Mouse (Mus musculus): Measurements from ENCODE around the gene Fcgr3. TPM values are rescaled to one million over a fixed set of nuclear protein-coding genes. Genes with fewer than 3 reads are reported as not detected.
"Not testable (repeated sequence)": the region's sequence is repeated elsewhere in the genome, so short reads cannot be mapped to it uniquely, and the experiment has no call there.

Gene Fcgr3
- polyA plus RNA-seq, 1 experiment from 2014 or later = 8.3 TPM

GRCm38 (mm10) chr1:171090761-171091160 is 26.0 kb upstream of the Fcgr3 start:
- H3K9ac ChIP-seq (ENCODE audit: low read length) = no peak overlapping the region
- no peak for DNase-seq (ENCODE audit: low spot score)
- no peaks in the 10 kb centered on the region for H3K9me3 ChIP-seq (replicated peaks; ENCODE audit: control insufficient read depth, low read length)
- 76% methylated on average over 2 of the region's 2 CpGs for WGBS
- H3K4me2 ChIP-seq (ENCODE audit: low read length) = no peak overlapping the region
- H3K4me1 ChIP-seq (ENCODE audit: control insufficient read depth, insufficient read depth, low read length) = no peaks in the 10 kb centered on the region
- H3K36me3 ChIP-seq (ENCODE audit: control insufficient read depth, insufficient read depth, low read length) = no peaks in the 10 kb centered on the region
- no peak overlapping the region for H3K4me3 ChIP-seq (ENCODE audit: low read depth, low read length)
- no peak for ATAC-seq
- H3K27me3 ChIP-seq (replicated peaks; ENCODE audit: control insufficient read depth, insufficient read depth, low read length) = no peaks in the 10 kb centered on the region
- H3K27ac ChIP-seq (ENCODE audit: low read depth, low read length) = no peak overlapping the region

GRCm38 (mm10) chr1:171089891-171090290 is 25.2 kb upstream of the Fcgr3 start:
- H3K4me3 ChIP-seq (ENCODE audit: low read depth, low read length) = no peak overlapping the region
- no peaks in the 10 kb centered on the region for H3K9me3 ChIP-seq (replicated peaks; ENCODE audit: control insufficient read depth, low read length)
- no peaks in the 10 kb centered on the region for H3K36me3 ChIP-seq (ENCODE audit: control insufficient read depth, insufficient read depth, low read length)
- H3K27me3 ChIP-seq (replicated peaks; ENCODE audit: control insufficient read depth, insufficient read depth, low read length) = no peaks in the 10 kb centered on the region
- 89% methylated on average over 1 of the region's 1 CpGs for WGBS
- H3K9ac ChIP-seq (ENCODE audit: low read length) = no peak overlapping the region
- no peaks in the 10 kb centered on the region for H3K4me1 ChIP-seq (ENCODE audit: control insufficient read depth, insufficient read depth, low read length)
- H3K27ac ChIP-seq (ENCODE audit: low read depth, low read length) = no peak overlapping the region
- H3K4me2 ChIP-seq (ENCODE audit: low read length) = no peak overlapping the region
- no peak for DNase-seq (ENCODE audit: low spot score)
- ATAC-seq = no peak

GRCm38 (mm10) chr1:171088237-171088869 is 23.6 kb upstream of the Fcgr3 start:
- DNase-seq (ENCODE audit: low spot score) = peak; percentile 29
- H3K9me3 ChIP-seq (replicated peaks; ENCODE audit: control insufficient read depth, low read length); H3K27me3 ChIP-seq (replicated peaks; ENCODE audit: control insufficient read depth, insufficient read depth, low read length); H3K4me1 ChIP-seq (ENCODE audit: control insufficient read depth, insufficient read depth, low read length); H3K4me3 ChIP-seq (ENCODE audit: low read depth, low read length); H3K27ac ChIP-seq (ENCODE audit: low read depth, low read length); H3K9ac ChIP-seq (ENCODE audit: low read length); H3K36me3 ChIP-seq (ENCODE audit: control insufficient read depth, insufficient read depth, low read length); ATAC-seq: not testable (repeated sequence)
- H3K4me2 ChIP-seq (ENCODE audit: low read length) = peak overlapping the region; percentile 28; the same call in 1 of the 2 replicates
- WGBS = 3% methylated on average over 10 of the region's 10 CpGs

GRCm38 (mm10) chr1:171085718-171086117 is 21.0 kb upstream of the Fcgr3 start:
- H3K36me3 ChIP-seq (ENCODE audit: control insufficient read depth, insufficient read depth, low read length) = no peaks in the 10 kb centered on the region
- under 1% methylated on average over 26 of the region's 26 CpGs for WGBS
- H3K27ac ChIP-seq (ENCODE audit: low read depth, low read length) = no peak overlapping the region
- no peaks in the 10 kb centered on the region for H3K9me3 ChIP-seq (replicated peaks; ENCODE audit: control insufficient read depth, low read length)
- no peaks in the 10 kb centered on the region for H3K4me1 ChIP-seq (ENCODE audit: control insufficient read depth, insufficient read depth, low read length)
- H3K27me3 ChIP-seq (replicated peaks; ENCODE audit: control insufficient read depth, insufficient read depth, low read length) = no peaks in the 10 kb centered on the region
- H3K4me3 ChIP-seq (ENCODE audit: low read depth, low read length) = peak overlapping the region; percentile 46
- ATAC-seq (no peak), DNase-seq (ENCODE audit: low spot score) (no peak)
- peak overlapping the region; percentile 68 for H3K9ac ChIP-seq (ENCODE audit: low read length)
- H3K4me2 ChIP-seq (ENCODE audit: low read length) = peak overlapping the region; percentile 85

- H3K4me3 ChIP-seq (ENCODE audit: low read depth, low read length); H3K27ac ChIP-seq (ENCODE audit: low read depth, low read length); H3K4me2 ChIP-seq (ENCODE audit: low read length); DNase-seq (ENCODE audit: low spot score); H3K9me3 ChIP-seq (replicated peaks; ENCODE audit: control insufficient read depth, low read length); H3K27me3 ChIP-seq (replicated peaks; ENCODE audit: control insufficient read depth, insufficient read depth, low read length); H3K36me3 ChIP-seq (ENCODE audit: control insufficient read depth, insufficient read depth, low read length); H3K4me1 ChIP-seq (ENCODE audit: control insufficient read depth, insufficient read depth, low read length); H3K9ac ChIP-seq (ENCODE audit: low read length): not testable (repeated sequence)
- 40% methylated on average over 9 of the region's 17 CpGs for WGBS
- ATAC-seq = peak; percentile 3
These were observed 16.9 kb upstream of the Fcgr3 start for GRCm38 (mm10) chr1:171081512-171082231.

- DNase-seq (ENCODE audit: low spot score); H3K9me3 ChIP-seq (replicated peaks; ENCODE audit: control insufficient read depth, low read length); H3K9ac ChIP-seq (ENCODE audit: low read length); H3K4me1 ChIP-seq (ENCODE audit: control insufficient read depth, insufficient read depth, low read length); H3K27ac ChIP-seq (ENCODE audit: low read depth, low read length); H3K4me2 ChIP-seq (ENCODE audit: low read length); H3K4me3 ChIP-seq (ENCODE audit: low read depth, low read length); H3K27me3 ChIP-seq (replicated peaks; ENCODE audit: control insufficient read depth, insufficient read depth, low read length); H3K36me3 ChIP-seq (ENCODE audit: control insufficient read depth, insufficient read depth, low read length): not testable (repeated sequence)
- WGBS = no CpG with 5 or more reads among the region's 43 CpGs
- ATAC-seq = peak; percentile 51
These were observed 15.1 kb upstream of the Fcgr3 start for GRCm38 (mm10) chr1:171079825-171080224.

GRCm38 (mm10) chr1:171079345-171079744 is 14.6 kb upstream of the Fcgr3 start:
- H3K9me3 ChIP-seq (replicated peaks; ENCODE audit: control insufficient read depth, low read length); H3K27me3 ChIP-seq (replicated peaks; ENCODE audit: control insufficient read depth, insufficient read depth, low read length); H3K4me1 ChIP-seq (ENCODE audit: control insufficient read depth, insufficient read depth, low read length); DNase-seq (ENCODE audit: low spot score); H3K4me3 ChIP-seq (ENCODE audit: low read depth, low read length); H3K9ac ChIP-seq (ENCODE audit: low read length); H3K4me2 ChIP-seq (ENCODE audit: low read length); H3K36me3 ChIP-seq (ENCODE audit: control insufficient read depth, insufficient read depth, low read length); H3K27ac ChIP-seq (ENCODE audit: low read depth, low read length): not testable (repeated sequence)
- peak; percentile 63 for ATAC-seq
- 0% methylated on average over 1 of the region's 35 CpGs for WGBS

- H3K9ac ChIP-seq (ENCODE audit: low read length); DNase-seq (ENCODE audit: low spot score); H3K9me3 ChIP-seq (replicated peaks; ENCODE audit: control insufficient read depth, low read length); H3K27ac ChIP-seq (ENCODE audit: low read depth, low read length); ATAC-seq; H3K36me3 ChIP-seq (ENCODE audit: control insufficient read depth, insufficient read depth, low read length); H3K4me1 ChIP-seq (ENCODE audit: control insufficient read depth, insufficient read depth, low read length): not testable (repeated sequence)
- Histone ChIP-seq H3K27me3 (replicated peaks; ENCODE audit: control insufficient read depth, insufficient read depth, low read length) (peaks cover 15% of the 10 kb centered on the region), H3K4me2 (ENCODE audit: low read length) (0 out of 2 replicates have a peak overlapping the region, but pooled peaks have one; percentile 28), H3K4me3 (ENCODE audit: low read depth, low read length) (0 out of 2 replicates have a peak overlapping the region, but pooled peaks have one; percentile 4)
- WGBS = 27% methylated on average over 11 of the region's 12 CpGs
These were observed 13.7 kb upstream of the Fcgr3 start for GRCm38 (mm10) chr1:171078419-171078818.

- WGBS = 6% methylated on average over 15 of the region's 27 CpGs
- not testable (repeated sequence) for H3K4me3 ChIP-seq (ENCODE audit: low read depth, low read length); DNase-seq (ENCODE audit: low spot score)
These were observed 13.2 kb upstream of the Fcgr3 start for GRCm38 (mm10) chr1:171077955-171078354.

More at GRCm38 (mm10) chr1:171077955-171078354, 13.2 kb upstream of the Fcgr3 start:
- not testable (repeated sequence) for H3K9me3 ChIP-seq (replicated peaks; ENCODE audit: control insufficient read depth, low read length); H3K27ac ChIP-seq (ENCODE audit: low read depth, low read length); H3K36me3 ChIP-seq (ENCODE audit: control insufficient read depth, insufficient read depth, low read length); H3K4me1 ChIP-seq (ENCODE audit: control insufficient read depth, insufficient read depth, low read length); H3K9ac ChIP-seq (ENCODE audit: low read length)
- H3K4me2 ChIP-seq (ENCODE audit: low read length) = peak overlapping the region; percentile 28; the same call in 1 of the 2 replicates
- ATAC-seq = peak; percentile 22
- peaks cover 15% of the 10 kb centered on the region for H3K27me3 ChIP-seq (replicated peaks; ENCODE audit: control insufficient read depth, insufficient read depth, low read length)

Measured in forebrain, embryonic 14.5 days (tissue).